In genomic region chr5:22236801-22237200, GRCm38 (mm10) we compare ENCODE assay signal across 12 mouse cellular contexts.
A peak's percentile ranks its signal among the peaks of the same experiment; 100 is the strongest.
DNase-seq lines count a peak whose midpoint lies in the region; ATAC-seq and TF ChIP-seq lines count a peak whose summit lies in the region.
"Had no signal": no experiment of that assay in that cellular context is flagged by ENCODE, and none has a peak within 500 bp of the region (broad histone marks: within the 10 kb centered on the region; RNA-seq: fewer than 3 reads in every experiment).

No protein-coding gene starts in this region.

- H3K27me3 ChIP-seq in kidney, adult 2 months (replicated peaks; ENCODE audit: control insufficient read depth, insufficient read depth, low read length): no peaks in the 10 kb centered on the region
- H3K27me3 ChIP-seq in splenic B cell, adult 2 months (ENCODE audit: control insufficient read depth, insufficient read depth, low read length, poor library complexity, severe bottlenecking): no peaks in the 10 kb centered on the region
- H3K27me3 ChIP-seq: midbrain, embryonic 15.5 days had no signal

- no peak for TF ChIP-seq POLR2A in kidney, adult 2 months (IDR thresholded peaks at IDR 0.05; ENCODE audit: low read depth, low read length)

- no peak for TF ChIP-seq CTCF in kidney, adult 2 months (conservative IDR thresholded peaks at IDR 0.05; ENCODE audit: insufficient read depth, insufficient read length, low read depth, low read length)

- no peak for ATAC-seq in granulocyte monocyte progenitor cell, adult 5-6 weeks (replicated peaks; ENCODE audit: poor library complexity, severe bottlenecking)
- ATAC-seq in erythroid progenitor cell, adult 5-6 weeks (replicated peaks; ENCODE audit: low FRiP score, poor library complexity, severe bottlenecking): no peak
- ATAC-seq: midbrain, embryonic 15.5 days had no signal

- no peak overlapping the region for H3K4me3 ChIP-seq in kidney, adult 2 months (ENCODE audit: insufficient read depth, low read depth, low read length)
- H3K4me3 ChIP-seq: midbrain, embryonic 15.5 days had no signal

- 60% methylated on average over 6 of the region's 6 CpGs for WGBS in kidney, adult 2 months

- H3K4me1 ChIP-seq in kidney, adult 2 months (ENCODE audit: control insufficient read depth, insufficient read depth, low read length): no peaks in the 10 kb centered on the region
- H3K4me1 ChIP-seq: midbrain, embryonic 15.5 days had no signal

- H3K36me3 ChIP-seq in kidney, adult 2 months (ENCODE audit: control insufficient read depth, insufficient read depth, low read length): no peaks in the 10 kb centered on the region
- no peaks in the 10 kb centered on the region for H3K36me3 ChIP-seq in splenic B cell, adult 2 months (ENCODE audit: control insufficient read depth, insufficient read depth, low read length, poor library complexity, severe bottlenecking)
- H3K36me3 ChIP-seq: midbrain, embryonic 15.5 days had no signal

- H3K27ac ChIP-seq in kidney, adult 2 months (ENCODE audit: insufficient read depth, low read depth, low read length): no peak overlapping the region
- H3K27ac ChIP-seq: midbrain, embryonic 15.5 days had no signal

- DNase-seq in kidney, adult 2 months: peak; percentile 8
- no peak for DNase-seq in kidney, adult 11 months
- DNase-seq in urinary bladder, postnatal 14 days (ENCODE audit: low spot score): peak; percentile 26
- DNase-seq in urinary bladder, postnatal 36 days (ENCODE audit: low spot score in 2 of 2): no peak
- peak; percentile 72 for DNase-seq in embryo, embryonic 11 days
- peak; percentile 2 for DNase-seq in splenic B cell, adult 2 months (ENCODE audit: low read depth, low spot score)
- DNase-seq: cerebellum, postnatal 25 days; right cerebral cortex, postnatal 14 days; thymus, postnatal 25 days had no signal

Comparison
In these comparisons a context has a peak if more than half of its experiments do, and no peak if none do; other contexts are left out.
1. DNase-seq: peak in kidney, adult 2 months (single experiment), urinary bladder, postnatal 14 days (single experiment), embryo, embryonic 11 days (single experiment) and splenic B cell, adult 2 months (single experiment); none in kidney, adult 11 months (single experiment) and urinary bladder, postnatal 36 days (0 of 2).